Mouse (Mus musculus): ENCODE data around the gene Mfrp. TPM values are rescaled to one million over a fixed set of nuclear protein-coding genes. Genes with fewer than 3 reads are reported as not detected.

Gene Mfrp
- not detected for total RNA-seq (2021)
- long read RNA-seq, experiment 1 = 0 reads
- long read RNA-seq, experiment 2 = 0 reads

GRCm38 (mm10) chr9:44101490-44101889 is at the start of gene Mfrp:
Gene Mfrp (plus strand): TSS chr9:44101729.
- no peak for DNase-seq

- DNase-seq = no peak
Measured at GRCm38 (mm10) chr9:44052855-44053254, 48.7 kb upstream of the Mfrp start.

GRCm38 (mm10) chr9:44053936-44054335 is 47.6 kb upstream of the Mfrp start:
- no peak for DNase-seq

DNA sequence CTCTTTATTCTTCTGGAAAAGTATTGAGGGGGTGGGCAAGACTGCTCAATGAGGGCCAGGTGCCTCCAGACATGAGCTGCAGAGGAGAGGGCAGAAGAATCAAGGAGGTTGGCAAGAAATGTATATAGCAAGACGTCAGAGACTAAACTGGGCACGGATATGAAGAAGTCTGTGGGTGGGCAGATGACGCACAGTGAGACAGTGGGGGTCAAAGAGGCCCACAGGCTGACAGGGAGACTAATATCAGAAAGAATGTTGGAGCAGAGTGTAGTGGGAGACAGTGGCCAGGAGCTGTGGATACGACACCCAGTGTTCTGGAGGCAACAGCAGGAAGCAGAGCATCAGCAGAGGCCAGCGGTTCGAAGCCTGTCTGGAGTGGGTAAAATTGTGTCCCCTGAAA is 42.9 kb upstream of the Mfrp start:
- DNase-seq = no peak

DNA sequence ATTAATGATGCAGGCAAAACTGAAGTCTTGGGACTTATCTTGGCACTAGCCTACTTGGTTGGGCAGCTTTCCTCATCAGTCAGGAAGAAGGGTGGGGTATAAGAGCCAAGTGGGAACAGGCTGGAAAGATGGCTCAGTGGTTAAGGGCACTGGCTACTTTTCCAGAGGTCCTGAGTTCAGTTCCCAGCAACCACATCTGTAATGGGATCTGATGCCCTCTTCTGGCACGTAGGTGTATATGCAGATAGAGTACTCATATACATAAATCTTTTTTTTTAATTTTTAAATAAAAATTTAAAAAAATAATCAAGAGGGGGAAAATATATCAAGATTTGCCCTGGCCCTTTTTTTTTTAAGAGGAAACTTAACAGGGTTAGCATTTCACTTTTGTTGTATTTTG is 36.4 kb upstream of the Mfrp start:
- no peak for DNase-seq

DNA sequence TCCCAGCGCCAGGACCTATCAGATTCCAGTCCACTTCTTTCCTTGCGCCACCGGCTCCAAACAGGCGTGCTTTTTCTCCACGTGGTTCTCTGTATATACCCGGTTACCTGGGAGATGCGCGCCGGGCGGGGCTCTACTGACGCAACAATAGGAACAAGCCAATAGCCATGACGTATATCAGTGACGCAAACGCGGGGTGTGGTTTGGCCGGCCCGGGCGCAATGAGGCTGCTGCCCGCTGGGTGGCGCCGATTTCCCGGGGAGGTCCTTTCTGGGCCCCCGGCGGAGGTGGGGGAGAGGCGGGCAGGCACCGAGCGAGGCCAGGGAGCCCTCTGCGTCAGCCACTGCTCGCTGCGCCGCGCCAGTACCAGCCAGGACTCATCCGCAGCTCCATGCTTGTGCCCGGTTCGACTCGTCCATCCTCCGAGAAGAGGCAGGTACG is 34.7 kb upstream of the Mfrp start, which contains the start of gene Usp2:
TSS of gene Usp2 (plus strand) at position 237 of the 441 bp plus-strand sequence.
- DNase-seq = peak; percentile 98 to 100

- DNase-seq = no peak
Measured at GRCm38 (mm10) chr9:44067241-44067959, 34.1 kb upstream of the Mfrp start.

GRCm38 (mm10) chr9:44067960-44068330 is 33.6 kb upstream of the Mfrp start:
- peak in 1 of 2 experiments; percentile 26 for DNase-seq

GRCm38 (mm10) chr9:44069252-44069651 is 32.3 kb upstream of the Mfrp start:
- peak in 1 of 2 experiments; percentile 54 for DNase-seq

GRCm38 (mm10) chr9:44070113-44070843 is 31.3 kb upstream of the Mfrp start:
- DNase-seq = peak in 1 of 2 experiments; percentile 22

GRCm38 (mm10) chr9:44070844-44071231 is 30.7 kb upstream of the Mfrp start:
- DNase-seq = peak in 1 of 2 experiments; percentile 38

DNA sequence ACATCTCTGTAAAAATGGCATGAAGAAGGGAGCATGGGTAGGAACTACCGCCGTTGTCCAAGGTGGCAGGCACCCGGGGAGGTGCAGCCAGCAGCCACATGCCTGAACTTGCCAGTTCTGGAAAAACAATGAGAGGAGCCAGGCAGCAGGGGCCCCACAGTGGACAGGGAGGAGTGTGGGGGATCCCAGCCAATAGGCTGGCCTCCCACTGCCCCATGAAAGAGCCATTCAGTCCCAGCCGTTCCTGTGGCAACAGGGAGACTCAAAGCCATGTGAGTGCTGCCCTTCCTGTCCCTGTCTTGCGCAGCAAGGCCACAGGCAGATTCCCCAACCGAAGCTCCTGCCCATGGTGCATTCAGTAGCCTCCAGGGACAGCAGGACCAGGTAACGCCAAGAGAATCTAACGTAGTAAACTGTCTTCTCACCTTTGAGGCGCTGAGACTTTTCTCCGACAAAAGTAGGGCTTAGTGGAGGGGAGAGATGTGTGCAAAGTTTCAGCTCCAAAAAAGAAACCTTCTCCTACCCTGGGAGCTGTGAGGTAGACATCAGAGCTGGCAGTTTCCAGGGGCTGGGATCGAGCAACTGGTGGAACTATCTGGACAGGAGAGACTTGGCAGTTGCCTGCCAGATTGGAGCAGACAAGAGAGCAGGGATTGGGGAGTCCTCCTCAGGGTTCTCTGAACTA is 29.5 kb upstream of the Mfrp start:
- peak; percentile 62 to 70 for DNase-seq

DNA sequence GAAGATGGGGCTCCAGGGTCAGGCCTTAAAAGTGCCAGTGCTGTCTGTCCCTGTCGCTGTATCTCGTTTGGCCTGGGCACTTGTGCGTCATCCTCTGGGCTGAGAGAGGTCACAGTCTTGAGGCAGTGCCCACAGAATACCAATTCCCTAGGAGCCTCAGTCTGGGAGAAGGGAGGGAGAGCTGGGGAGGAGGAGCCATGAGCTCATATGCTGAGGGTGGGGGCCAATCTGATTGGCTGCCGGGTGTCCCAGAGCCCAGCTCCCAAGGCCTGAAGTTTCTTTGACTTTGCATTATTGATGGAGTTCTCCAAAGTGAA is 29.0 kb upstream of the Mfrp start:
- DNase-seq = peak in 1 of 2 experiments; percentile 82

DNA sequence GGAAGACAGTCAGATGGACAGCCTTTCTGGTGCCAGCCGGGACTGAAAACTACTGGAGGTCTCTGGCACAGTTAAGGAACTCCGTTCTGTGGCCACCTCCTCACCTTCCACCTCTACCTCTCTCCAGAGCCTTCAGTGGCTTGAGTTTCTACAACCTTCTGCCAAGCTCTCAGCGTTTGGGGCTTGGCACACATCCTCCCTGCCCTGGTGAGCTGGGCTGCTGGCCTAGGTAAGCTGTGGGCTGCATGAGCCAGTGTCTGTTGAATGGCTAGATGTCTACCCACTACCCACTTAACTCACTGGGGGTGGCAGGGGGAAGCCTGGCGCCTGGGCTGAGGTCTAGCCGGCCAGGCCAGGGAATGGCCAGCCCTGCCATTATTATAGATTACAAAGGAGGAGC is 28.4 kb upstream of the Mfrp start:
- DNase-seq = peak in 1 of 2 experiments; percentile 53

GRCm38 (mm10) chr9:44074395-44075275 is 26.9 kb upstream of the Mfrp start:
- DNase-seq = peak in 1 of 2 experiments; percentile 63

GRCm38 (mm10) chr9:44075276-44075995 is 26.1 kb upstream of the Mfrp start:
- peak in 1 of 2 experiments; percentile 9 for DNase-seq

GRCm38 (mm10) chr9:44075996-44076763 is 25.3 kb upstream of the Mfrp start:
- peak in 1 of 2 experiments; percentile 15 for DNase-seq

DNA sequence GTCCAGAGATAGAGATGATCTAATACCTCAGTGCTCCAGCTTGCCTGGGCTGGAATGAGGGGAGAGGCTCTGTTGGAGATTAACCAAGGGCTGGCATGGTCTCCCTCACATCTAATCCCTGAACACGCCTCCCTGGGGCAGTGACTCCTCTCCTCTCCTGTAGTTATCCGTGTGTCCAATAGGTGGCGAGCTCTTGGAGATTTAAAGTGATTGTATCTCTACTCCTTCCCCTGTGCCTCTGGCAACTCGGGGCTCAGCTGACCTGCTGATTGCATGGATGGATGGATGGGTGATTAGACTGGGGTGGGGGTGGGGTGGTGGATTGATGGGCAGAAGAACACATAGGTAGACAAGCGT is 24.8 kb upstream of the Mfrp start:
- DNase-seq = peak; percentile 80 to 83

DNA sequence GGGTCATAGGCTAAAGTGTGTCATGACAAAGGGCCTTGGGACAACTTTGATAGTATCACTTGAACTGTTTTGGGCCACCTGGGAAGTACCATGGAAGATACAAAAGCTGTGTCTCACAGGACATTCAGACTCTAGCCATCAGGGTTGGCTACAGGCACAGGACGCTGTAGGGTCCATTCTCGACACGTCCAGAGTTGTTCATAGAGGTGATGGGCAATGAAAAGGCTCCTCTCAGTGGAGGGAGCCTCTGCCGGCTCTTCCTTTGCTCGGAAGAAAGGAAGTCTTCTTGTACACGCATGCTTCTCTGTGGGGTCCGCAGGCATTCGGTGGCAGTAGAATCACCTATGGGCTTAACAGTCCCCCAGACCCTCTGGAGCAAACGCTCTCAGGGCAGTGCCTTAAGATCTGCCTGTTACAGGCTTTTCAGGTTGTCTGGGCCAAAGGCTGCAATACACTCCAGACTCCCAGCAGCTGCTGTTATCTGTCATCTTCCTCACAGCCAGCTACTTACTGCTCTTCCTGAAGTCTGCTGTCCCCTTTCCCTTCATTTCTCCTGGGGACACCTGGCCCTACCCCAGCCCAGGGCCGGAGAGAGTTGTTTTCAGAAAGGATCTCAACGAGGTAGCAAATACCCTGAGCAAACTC is 24.1 kb upstream of the Mfrp start:
- DNase-seq = peak in 1 of 2 experiments; percentile 23

Measured in heart, adult 18-20 months (tissue).